Mouse (Mus musculus): ENCODE measurements around the gene Tmem135. TPM values are rescaled to one million over a fixed set of nuclear protein-coding genes. Genes with fewer than 3 reads are reported as not detected.
"Not testable (repeated sequence)": the region's sequence is repeated elsewhere in the genome, so short reads cannot be mapped to it uniquely, and the experiment has no call there.

The Tmem135 gene
- polyA plus RNA-seq, 1 experiment from 2014 or later: 29.1 TPM

DNA sequence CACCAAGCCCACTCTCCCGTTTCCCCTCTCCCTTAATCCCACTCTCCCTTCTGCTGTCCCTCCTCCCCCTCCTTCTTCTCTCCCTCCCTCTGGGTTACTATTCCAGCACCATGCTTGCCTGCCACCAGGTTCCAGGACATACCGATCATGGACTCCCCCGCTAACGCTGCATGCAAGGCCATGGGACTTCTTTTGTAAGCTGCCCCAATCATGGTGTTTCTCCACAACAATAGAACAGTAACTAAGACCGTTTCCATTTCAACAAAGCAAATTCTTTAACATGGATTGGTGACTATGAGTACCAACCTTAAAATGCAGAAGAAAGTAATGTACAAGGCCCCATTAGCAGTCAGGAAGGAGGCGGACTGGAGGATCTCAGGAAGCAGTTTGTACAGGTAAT, 97.2 kb downstream of the Tmem135 start:
- no peaks in the 10 kb centered on the region for H3K9me3 ChIP-seq
- 0 out of 2 replicates have a peak, but pooled peaks cover 5% of the 10 kb centered on the region for H3K36me3 ChIP-seq
- no peaks in the 10 kb centered on the region for H3K4me1 ChIP-seq (replicated peaks)
- H3K4me2 ChIP-seq: no peak overlapping the region
- no peak overlapping the region for H3K4me3 ChIP-seq
- no peak overlapping the region for H3K9ac ChIP-seq
- H3K27ac ChIP-seq (replicated peaks): no peak overlapping the region
- no peak for ATAC-seq (ENCODE audit: low FRiP score, low read depth)
- H3K27me3 ChIP-seq: no peaks in the 10 kb centered on the region
- 83% methylated on average over 6 of the region's 6 CpGs for WGBS

DNA sequence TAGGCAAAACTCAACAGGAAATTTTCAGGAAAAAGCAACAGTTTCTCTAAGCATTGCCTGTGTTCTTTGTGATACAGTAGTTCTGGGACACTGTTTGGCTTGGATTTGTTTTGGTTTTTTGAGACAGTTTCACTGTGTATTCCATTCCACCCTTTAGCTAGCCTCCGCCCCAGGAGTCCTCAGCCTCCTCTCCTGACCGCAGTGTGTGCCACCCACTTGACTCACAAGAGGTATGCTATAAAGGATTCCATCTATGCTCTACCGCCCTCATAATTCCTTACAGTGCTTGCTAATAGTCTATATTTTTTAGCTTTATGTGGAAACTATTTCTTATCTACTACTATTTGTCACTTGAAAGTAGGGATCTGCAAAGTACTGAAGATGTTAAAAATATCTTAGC, 99.1 kb downstream of the Tmem135 start:
- no peak overlapping the region for H3K4me2 ChIP-seq
- ATAC-seq (ENCODE audit: low FRiP score, low read depth): no peak
- no peak overlapping the region for H3K4me3 ChIP-seq
- no peak overlapping the region for H3K27ac ChIP-seq (replicated peaks)
- 0 out of 2 replicates have a peak, but pooled peaks cover 3% of the 10 kb centered on the region for H3K36me3 ChIP-seq
- 95% methylated on average over 3 of the region's 3 CpGs for WGBS
- no peak overlapping the region for H3K9ac ChIP-seq
- H3K27me3 ChIP-seq: no peaks in the 10 kb centered on the region
- no peaks in the 10 kb centered on the region for H3K4me1 ChIP-seq (replicated peaks)
- no peaks in the 10 kb centered on the region for H3K9me3 ChIP-seq

DNA sequence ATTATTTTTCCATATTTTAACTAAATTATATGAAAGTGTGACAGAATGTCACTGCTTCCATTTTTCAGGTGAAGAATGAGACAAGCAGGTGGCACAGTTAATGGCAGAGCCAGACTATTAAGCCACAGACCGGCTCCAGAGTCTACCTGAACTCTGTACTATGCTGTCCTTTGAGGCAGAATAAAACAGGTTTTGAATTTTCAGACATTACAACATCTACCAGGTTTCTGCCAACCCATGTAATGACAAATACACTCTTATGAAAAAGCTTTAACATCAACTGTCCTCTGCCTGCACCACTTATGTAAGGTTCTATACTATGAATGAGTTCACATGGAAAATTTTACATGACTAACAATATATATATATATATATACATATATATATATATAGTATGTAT, 100.3 kb downstream of the Tmem135 start:
- no peak for ATAC-seq (ENCODE audit: low FRiP score, low read depth)
- Histone ChIP-seq H3K27ac (replicated peaks) (no peak overlapping the region), H3K9ac (no peak overlapping the region), H3K27me3 (no peaks in the 10 kb centered on the region), H3K4me2 (no peak overlapping the region), H3K4me1 (replicated peaks) (no peaks in the 10 kb centered on the region), H3K36me3 (0 out of 2 replicates have a peak, but pooled peaks cover 3% of the 10 kb centered on the region), H3K9me3 (no peaks in the 10 kb centered on the region), H3K4me3 (no peak overlapping the region)
- 90% methylated on average over 1 of the region's 1 CpGs for WGBS

DNA sequence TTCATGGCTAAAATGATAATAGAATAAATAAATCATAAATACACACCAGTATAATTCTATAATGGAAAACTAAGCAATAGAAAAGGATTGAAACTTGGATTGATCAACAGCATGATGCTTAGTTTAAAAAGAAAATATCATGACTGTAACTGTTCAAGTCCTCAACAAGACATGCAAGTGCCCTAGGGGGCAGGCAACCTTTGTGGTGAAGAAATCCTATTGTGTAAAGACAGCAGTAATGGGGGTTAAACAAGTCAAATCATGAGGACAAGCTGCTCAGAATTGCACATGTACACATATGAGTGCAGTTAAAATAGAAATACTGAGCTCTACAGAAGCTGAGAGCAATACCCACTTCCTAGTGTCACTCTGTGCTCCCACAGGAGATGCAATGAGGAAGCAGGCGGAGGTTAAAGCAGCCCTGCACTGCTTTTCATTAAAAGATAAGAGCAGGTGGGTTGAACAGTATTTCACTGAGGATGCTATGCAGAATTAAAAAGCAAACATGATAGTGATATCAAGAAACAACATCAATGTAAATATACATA, 105.0 kb downstream of the Tmem135 start:
- Histone ChIP-seq H3K4me3 (no peak overlapping the region), H3K27me3 (no peaks in the 10 kb centered on the region), H3K9me3 (no peaks in the 10 kb centered on the region), H3K4me1 (replicated peaks) (no peaks in the 10 kb centered on the region), H3K4me2 (no peak overlapping the region), H3K36me3 (0 out of 2 replicates have a peak, but pooled peaks cover 3% of the 10 kb centered on the region), H3K9ac (no peak overlapping the region), H3K27ac (replicated peaks) (no peak overlapping the region)
- 88% methylated on average over 1 of the region's 1 CpGs for WGBS
- ATAC-seq (ENCODE audit: low FRiP score, low read depth): no peak

DNA sequence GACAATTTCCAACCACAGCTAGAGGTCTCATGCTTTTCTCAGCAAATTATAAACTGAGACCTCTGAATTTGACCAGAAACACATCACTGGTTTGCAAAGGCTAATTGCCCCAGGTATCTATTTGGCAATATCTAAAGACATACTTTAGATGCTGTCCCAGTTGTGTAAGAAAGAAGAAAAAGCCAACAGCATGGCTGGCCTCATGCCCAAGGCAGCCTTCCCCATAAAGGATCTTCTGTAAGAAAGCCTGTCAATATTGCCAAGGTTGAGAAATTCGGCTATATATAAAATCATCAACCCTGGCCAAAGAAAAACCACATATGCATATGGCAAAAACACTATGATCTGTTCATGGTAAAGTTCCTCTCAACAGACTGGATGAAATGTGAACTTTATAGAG, 107.1 kb downstream of the Tmem135 start:
- no peak for ATAC-seq (ENCODE audit: low FRiP score, low read depth)
- 88% methylated on average over 1 of the region's 1 CpGs for WGBS
- Histone ChIP-seq H3K4me1 (replicated peaks) (no peaks in the 10 kb centered on the region), H3K27me3 (no peaks in the 10 kb centered on the region), H3K4me3 (no peak overlapping the region), H3K9ac (no peak overlapping the region), H3K27ac (replicated peaks) (no peak overlapping the region), H3K4me2 (no peak overlapping the region), H3K9me3 (no peaks in the 10 kb centered on the region), H3K36me3 (0 out of 2 replicates have a peak, but pooled peaks cover 3% of the 10 kb centered on the region)

DNA sequence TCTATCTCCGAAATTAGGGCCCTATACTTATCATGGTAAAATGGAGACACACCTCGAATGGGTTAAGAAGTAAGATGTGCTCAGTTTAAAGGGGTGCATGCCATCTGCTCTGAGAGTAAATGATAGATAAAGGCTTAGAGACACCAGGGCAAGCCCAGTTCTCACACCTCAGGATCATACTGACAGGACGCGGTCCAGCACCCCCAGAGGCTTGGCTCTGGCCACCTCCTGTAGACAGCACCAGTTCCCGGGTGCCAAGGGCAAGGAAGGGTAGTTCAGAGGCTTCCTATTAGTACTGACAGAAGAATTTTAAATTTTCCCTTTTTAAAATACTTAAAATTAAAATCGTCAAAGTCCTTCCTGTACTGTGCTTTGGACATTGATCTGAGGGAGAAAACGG, 121.4 kb downstream of the Tmem135 start:
- Histone ChIP-seq H3K4me3 (no peak overlapping the region), H3K4me2 (no peak overlapping the region), H3K9me3 (no peaks in the 10 kb centered on the region), H3K27ac (replicated peaks) (no peak overlapping the region), H3K27me3 (no peaks in the 10 kb centered on the region), H3K4me1 (replicated peaks) (no peaks in the 10 kb centered on the region), H3K36me3 (no peaks in the 10 kb centered on the region), H3K9ac (no peak overlapping the region)
- 93% methylated on average over 7 of the region's 7 CpGs for WGBS
- no peak for ATAC-seq (ENCODE audit: low FRiP score, low read depth)

DNA sequence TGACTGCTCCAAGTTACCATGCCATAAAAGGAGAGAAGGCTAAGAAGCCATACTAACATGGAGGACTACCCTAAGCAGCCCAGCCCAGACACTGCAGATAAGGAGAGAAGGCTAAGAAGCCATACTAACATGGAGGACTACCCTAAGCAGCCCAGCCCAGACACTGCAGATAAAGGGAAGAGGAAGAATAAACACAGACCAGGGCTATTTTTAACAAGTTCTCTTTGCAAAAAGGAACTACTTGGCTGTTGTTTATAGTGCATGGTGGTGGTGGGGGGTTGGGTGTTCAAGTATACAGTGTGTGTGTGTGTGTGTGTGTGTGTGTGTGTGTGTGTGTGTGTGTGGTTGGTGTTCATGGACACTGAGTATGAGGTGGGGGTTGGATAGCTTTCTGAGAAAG, 133.6 kb downstream of the Tmem135 start:
- H3K27ac ChIP-seq (replicated peaks); H3K4me2 ChIP-seq; H3K4me3 ChIP-seq; H3K36me3 ChIP-seq; ATAC-seq (ENCODE audit: low FRiP score, low read depth); H3K9ac ChIP-seq; H3K4me1 ChIP-seq (replicated peaks); H3K9me3 ChIP-seq; H3K27me3 ChIP-seq: not testable (repeated sequence)

DNA sequence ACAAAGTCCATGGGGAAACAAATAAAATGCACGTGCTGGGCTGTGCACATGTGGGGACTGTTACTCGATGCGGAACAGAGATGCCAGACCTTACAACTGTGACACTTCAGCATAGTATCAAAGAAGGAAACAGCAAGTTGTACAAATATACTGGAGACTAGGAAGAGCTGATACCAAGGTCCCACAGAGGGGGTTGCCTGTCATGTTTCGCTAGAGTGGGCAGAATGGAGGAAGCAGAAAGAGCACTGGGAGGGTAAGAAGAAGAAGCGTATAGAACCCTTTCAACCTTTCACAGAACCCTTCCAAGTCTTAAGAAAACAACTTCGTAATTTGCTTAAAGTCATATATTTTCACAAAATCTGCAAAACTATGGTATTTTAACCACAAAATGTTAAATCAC, 134.2 kb downstream of the Tmem135 start:
- H3K4me2 ChIP-seq: no peak overlapping the region
- no peak overlapping the region for H3K4me3 ChIP-seq
- 90% methylated on average over 6 of the region's 6 CpGs for WGBS
- no peak overlapping the region for H3K9ac ChIP-seq
- H3K27ac ChIP-seq (replicated peaks): no peak overlapping the region
- no peak for ATAC-seq (ENCODE audit: low FRiP score, low read depth)
- no peaks in the 10 kb centered on the region for H3K9me3 ChIP-seq
- no peaks in the 10 kb centered on the region for H3K4me1 ChIP-seq (replicated peaks)
- no peaks in the 10 kb centered on the region for H3K27me3 ChIP-seq
- H3K36me3 ChIP-seq: peaks cover 4% of the 10 kb centered on the region; the same call in 1 of the 2 replicates

DNA sequence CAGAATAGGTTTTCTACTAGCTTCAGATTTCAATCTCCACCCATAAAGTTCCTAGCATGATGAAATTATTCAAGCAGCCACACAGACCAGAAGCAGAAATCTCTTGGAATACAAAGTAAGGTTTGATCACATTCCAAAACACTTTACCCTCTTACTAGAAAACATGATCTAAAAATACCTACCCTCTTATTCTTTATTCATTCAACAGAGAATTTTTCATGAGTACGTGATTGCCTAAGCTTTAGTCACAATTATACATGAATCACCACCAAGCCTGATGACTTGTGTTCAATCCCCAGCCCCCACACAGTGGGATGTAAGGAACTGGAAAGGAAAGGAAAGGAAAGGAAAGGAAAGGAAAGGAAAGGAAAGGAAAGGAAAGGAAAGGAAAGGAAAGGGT, 136.5 kb downstream of the Tmem135 start:
- H3K4me1 ChIP-seq (replicated peaks): no peaks in the 10 kb centered on the region
- no peaks in the 10 kb centered on the region for H3K27me3 ChIP-seq
- 93% methylated on average over 1 of the region's 1 CpGs for WGBS
- peaks cover under 1% of the 10 kb centered on the region; the same call in 1 of the 2 replicates for H3K36me3 ChIP-seq
- no peak for ATAC-seq (ENCODE audit: low FRiP score, low read depth)
- no peak overlapping the region for H3K9ac ChIP-seq
- no peak overlapping the region for H3K4me2 ChIP-seq
- H3K27ac ChIP-seq (replicated peaks): no peak overlapping the region
- H3K9me3 ChIP-seq: no peaks in the 10 kb centered on the region
- no peak overlapping the region for H3K4me3 ChIP-seq

DNA sequence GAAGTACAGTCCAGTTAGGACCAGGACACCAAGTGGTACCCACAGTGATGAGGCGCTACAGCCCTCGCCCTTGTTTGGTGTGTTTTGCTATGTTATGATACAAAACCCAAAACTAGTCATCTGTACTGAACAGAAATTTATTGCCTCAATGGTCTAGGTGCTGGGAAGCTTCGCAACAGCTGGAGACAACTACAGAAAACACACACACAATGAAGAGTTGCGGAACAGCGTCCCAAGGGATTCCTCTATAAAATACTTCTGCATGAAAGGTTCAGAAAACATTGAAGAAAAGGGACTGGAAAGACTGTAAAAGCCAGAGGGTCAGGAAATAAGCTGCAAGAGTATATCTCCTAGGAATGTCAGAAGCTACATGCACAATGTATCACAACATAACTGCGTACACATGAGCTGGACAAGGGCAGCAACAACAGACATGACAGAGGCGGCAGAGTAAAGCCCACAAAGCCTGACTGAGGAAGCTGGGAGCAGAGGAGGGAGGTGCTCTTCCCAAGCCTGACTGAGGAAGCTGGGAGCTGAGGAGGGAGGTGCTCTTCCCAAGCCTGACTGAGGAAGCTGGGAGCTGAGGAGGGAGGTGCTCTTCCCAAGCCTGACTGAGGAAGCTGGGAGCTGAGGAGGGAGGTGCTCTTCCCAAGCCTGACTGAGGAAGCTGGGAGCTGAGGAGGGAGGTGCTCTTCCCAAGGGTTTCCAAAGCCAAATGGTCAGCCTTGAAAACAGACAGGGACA, 137.8 kb downstream of the Tmem135 start:
- Histone ChIP-seq H3K27ac (replicated peaks) (no peak overlapping the region), H3K4me3 (no peak overlapping the region), H3K9me3 (no peaks in the 10 kb centered on the region), H3K4me2 (no peak overlapping the region), H3K27me3 (no peaks in the 10 kb centered on the region), H3K4me1 (replicated peaks) (no peaks in the 10 kb centered on the region), H3K36me3 (no peaks in the 10 kb centered on the region), H3K9ac (no peak overlapping the region)
- no peak for ATAC-seq (ENCODE audit: low FRiP score, low read depth)
- WGBS: 87% methylated on average over 7 of the region's 7 CpGs

DNA sequence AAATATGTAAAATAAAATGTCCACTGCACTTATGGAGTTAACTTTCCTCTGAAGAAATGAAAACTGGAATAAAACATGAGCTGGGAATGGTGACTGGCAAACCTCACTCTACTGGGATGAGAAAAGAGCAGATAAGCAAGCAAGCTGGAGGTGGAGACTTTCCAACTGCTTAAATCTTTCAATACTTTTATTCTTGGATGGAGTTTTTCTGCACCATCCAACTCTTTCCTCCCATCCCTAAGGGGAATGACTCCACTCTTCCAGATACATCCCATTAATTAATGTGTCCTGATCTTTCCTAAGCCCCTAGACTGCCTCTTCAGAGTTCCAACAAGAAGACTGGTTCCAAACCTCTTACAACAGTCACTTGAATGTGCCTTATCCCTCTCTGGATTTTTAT, 143.1 kb downstream of the Tmem135 start:
- no peak overlapping the region for H3K27ac ChIP-seq (replicated peaks)
- no peaks in the 10 kb centered on the region for H3K27me3 ChIP-seq
- H3K9ac ChIP-seq: no peak overlapping the region
- H3K9me3 ChIP-seq: no peaks in the 10 kb centered on the region
- no peaks in the 10 kb centered on the region for H3K4me1 ChIP-seq (replicated peaks)
- H3K36me3 ChIP-seq: no peaks in the 10 kb centered on the region
- H3K4me2 ChIP-seq: no peak overlapping the region
- no peak for ATAC-seq (ENCODE audit: low FRiP score, low read depth)
- H3K4me3 ChIP-seq: no peak overlapping the region

DNA sequence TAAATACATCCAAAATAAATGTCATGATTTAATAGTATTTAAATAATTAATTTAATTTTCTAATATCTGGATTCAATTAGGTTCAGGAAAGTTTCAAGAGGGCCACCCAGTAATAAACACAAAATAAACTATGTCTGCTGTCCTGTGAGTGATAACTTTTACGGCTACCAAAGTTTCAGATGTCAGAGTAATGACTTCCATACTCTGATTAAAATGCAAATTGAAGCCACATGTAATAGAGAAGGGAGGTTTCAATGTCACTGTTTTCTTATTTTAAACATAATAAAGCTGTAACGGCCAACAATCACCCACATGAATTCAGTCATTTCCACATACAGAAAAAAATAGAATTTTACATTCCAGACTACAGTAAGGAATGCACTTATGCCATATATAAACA, 145.2 kb downstream of the Tmem135 start:
- ATAC-seq (ENCODE audit: low FRiP score, low read depth): no peak
- Histone ChIP-seq H3K4me3 (no peak overlapping the region), H3K27ac (replicated peaks) (no peak overlapping the region), H3K4me2 (no peak overlapping the region), H3K27me3 (no peaks in the 10 kb centered on the region), H3K9me3 (no peaks in the 10 kb centered on the region), H3K36me3 (no peaks in the 10 kb centered on the region), H3K9ac (no peak overlapping the region), H3K4me1 (replicated peaks) (no peaks in the 10 kb centered on the region)
- WGBS: 71% methylated on average over 2 of the region's 2 CpGs
